Mouse (Mus musculus) hindbrain, postnatal 0 days (tissue): ENCODE results near the gene Nup210l. TPM values are rescaled to one million over a fixed set of nuclear protein-coding genes. Genes with fewer than 3 reads are reported as not detected.

Experiments
- ATAC-seq: fragments of 200-750 bp; cut with Nextera tagmentation; 2 replicates; pipeline ENCODE4 v1.8.0; 2017; ENCODE audit warnings: mild to moderate bottlenecking, moderate TSS enrichment, moderate library complexity
- DNase-seq: peaks from one replicate; pipeline ENCODE4 v3.0.0-alpha.2; 2015; ENCODE audit warnings: low spot score
- H3K27ac ChIP-seq: fragments of 300-500 bp; sonication (generic); 2 replicates; pipeline ENCODE4 v1.5.1; 2014; ENCODE audit warnings: mild to moderate bottlenecking
- H3K27me3 ChIP-seq: fragments of 300-500 bp; sonication (generic); 2 replicates; pipeline ENCODE4 v1.6.1; 2014; ENCODE audit warnings: low read length, mixed read lengths; ENCODE audit not compliant: insufficient read depth
- H3K36me3 ChIP-seq: fragments of 300-500 bp; sonication (generic); 2 replicates; pipeline ENCODE4 v1.6.1; 2014; ENCODE audit warnings: low read length, mixed read lengths; ENCODE audit not compliant: insufficient read depth
- H3K4me1 ChIP-seq: fragments of 300-500 bp; sonication (generic); 2 replicates; pipeline ENCODE4 v1.6.1; 2014; ENCODE audit warnings: antibody characterized with exemption, low read length, mixed read lengths; ENCODE audit not compliant: insufficient read depth
- H3K4me2 ChIP-seq: fragments of 300-500 bp; sonication (generic); 2 replicates; pipeline ENCODE4 v1.6.1; 2014; ENCODE audit warnings: low read depth, mild to moderate bottlenecking, low read length, moderate library complexity, mixed read lengths
- H3K4me3 ChIP-seq: fragments of 300-500 bp; sonication (generic); 2 replicates; pipeline ENCODE4 v1.5.1; 2014; ENCODE audit warnings: low read length
- H3K9ac ChIP-seq: fragments of 300-500 bp; sonication (generic); replicated peaks from 2 replicates; pipeline ENCODE4 v1.6.1; 2014; ENCODE audit warnings: mild to moderate bottlenecking, low read length, moderate library complexity, mixed read lengths
- H3K9me3 ChIP-seq: fragments of 300-500 bp; sonication (generic); 2 replicates; pipeline ENCODE4 v1.6.1; 2016; ENCODE audit warnings: low read length, mixed read lengths
- CTCF ChIP-seq: IDR thresholded peaks from 2 replicates; pipeline ENCODE4 v1.5.1; 2016; ENCODE audit warnings: antibody characterized with exemption, control low read depth, low read depth
- WGBS: fragments of 180-500 bp; shearing (Covaris S2); extraction: QIAGEN DNeasy Blood & Tissue Kit; methylation state at CpG from one replicate; pipeline ENCODE4 v1.1.7; 2014; 5-methylcytosine and 5-hydroxymethylcytosine counted together
- polyA plus RNA-seq: library from polyadenylated mRNA; unstranded; fragments of >200 nt; fragmentation: Nextera tagmentation; extraction: Ambion mirVana; gene quantifications from 2 replicates; pipeline ENCODE4 v1.2.1, GENCODE M21; 2015
- total RNA-seq: library from RNA; depleted of rRNA; stranded (reverse); fragments of >200 nt; gene quantifications from 2 replicates; pipeline ENCODE4 v1.2.3, GENCODE M21; 2014; rRNA removed

The Nup210l gene
- total RNA-seq (0.52 and 0.65 TPM in 2 replicates), polyA plus RNA-seq (0.11 TPM in 2 replicates)

DNA sequence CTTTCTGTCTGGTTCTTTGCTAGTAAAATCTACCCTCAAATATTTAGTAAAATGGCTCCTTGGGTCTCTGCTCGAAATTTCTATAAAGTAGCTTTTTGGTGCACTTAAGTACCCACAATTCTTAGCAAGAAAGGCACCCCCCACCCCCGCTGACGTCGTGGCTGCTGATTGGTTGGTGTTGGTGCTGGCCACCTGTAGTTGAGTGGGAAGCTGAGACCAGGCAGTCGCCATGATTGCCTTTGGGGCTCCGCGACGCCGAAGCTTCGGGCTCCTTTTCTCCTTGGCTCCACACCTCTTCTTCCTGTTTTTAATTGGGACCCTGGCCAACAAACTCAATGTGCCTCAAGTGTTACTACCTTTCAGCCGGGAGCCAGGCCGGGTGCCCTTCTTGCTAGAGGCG is at the start of gene Nup210l:
Nup210l (plus strand) TSS at position 195 of the 400 bp plus-strand sequence.
- Histone ChIP-seq H3K4me3 (no peak within 1 kb of the TSS), H3K27me3 (no peaks in the 10 kb centered on the region), H3K9me3 (no peaks in the 10 kb centered on the region), H3K9ac (no peak within 1 kb of the TSS), H3K36me3 (peaks cover 8% of the 10 kb centered on the region; the same call in 1 of the 2 replicates), H3K4me2 (no peak within 1 kb of the TSS), H3K4me1 (no peaks in the 10 kb centered on the region), H3K27ac (no peak within 1 kb of the TSS)
- TF ChIP-seq CTCF, result no peak
- DNase-seq (no peak), ATAC-seq (no peak)
- 87% methylated on average over 13 of the region's 13 CpGs for WGBS

DNA sequence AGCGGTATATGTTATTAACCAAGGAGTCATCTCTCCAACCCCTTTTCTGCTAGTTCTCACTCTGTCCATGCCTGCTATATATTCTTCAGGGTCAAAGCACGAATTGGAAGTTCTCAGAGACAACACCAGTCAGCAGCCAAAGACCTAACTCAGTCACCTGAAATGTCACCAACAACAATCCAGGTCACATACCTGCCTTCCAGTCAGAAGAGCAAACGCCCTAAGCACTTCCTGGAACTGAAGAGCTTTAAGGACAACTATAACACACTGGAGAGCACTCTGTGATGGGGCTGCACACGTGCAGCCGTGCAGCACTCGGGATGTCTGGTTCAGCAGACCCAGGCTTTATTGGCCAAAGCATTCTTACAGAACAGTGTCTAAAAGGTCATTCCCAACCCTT is 42.4 kb upstream of the Nup210l start:
- no peak for TF ChIP-seq CTCF
- Histone ChIP-seq H3K4me3 (no peak overlapping the region), H3K9ac (no peak overlapping the region), H3K4me1 (no peaks in the 10 kb centered on the region), H3K27ac (no peak overlapping the region), H3K36me3 (peaks cover 32% of the 10 kb centered on the region), H3K9me3 (no peaks in the 10 kb centered on the region), H3K27me3 (no peaks in the 10 kb centered on the region), H3K4me2 (no peak overlapping the region)
- ATAC-seq (no peak), DNase-seq (no peak)
- 90% methylated on average over 6 of the region's 6 CpGs for WGBS

DNA sequence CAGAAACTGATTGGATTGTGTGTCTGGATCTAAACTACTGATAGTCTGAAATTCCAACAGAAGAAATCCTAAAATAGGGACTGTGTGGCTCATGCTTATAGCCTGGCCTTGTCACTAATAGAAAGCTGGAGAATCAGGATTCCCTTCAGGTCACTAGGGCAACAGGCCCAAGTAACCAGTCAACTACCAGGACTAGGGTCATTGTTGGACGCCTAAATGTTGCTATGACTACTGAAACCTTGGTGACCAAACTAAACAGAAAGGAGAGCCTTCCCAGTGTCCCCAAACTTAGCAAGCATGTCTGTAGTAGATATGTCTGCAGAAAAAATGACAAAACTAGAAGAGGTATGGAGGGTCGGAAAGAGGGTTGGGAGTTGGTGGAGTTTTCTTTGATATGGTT is 41.4 kb upstream of the Nup210l start:
- Histone ChIP-seq H3K9ac (no peak overlapping the region), H3K4me2 (no peak overlapping the region), H3K27me3 (no peaks in the 10 kb centered on the region), H3K4me1 (no peaks in the 10 kb centered on the region), H3K27ac (no peak overlapping the region), H3K36me3 (peaks cover 22% of the 10 kb centered on the region), H3K9me3 (no peaks in the 10 kb centered on the region), H3K4me3 (no peak overlapping the region)
- DNase-seq (peak; percentile 22), ATAC-seq (no peak)
- WGBS, result 47% methylated on average over 2 of the region's 2 CpGs
- TF ChIP-seq CTCF, result no peak

DNA sequence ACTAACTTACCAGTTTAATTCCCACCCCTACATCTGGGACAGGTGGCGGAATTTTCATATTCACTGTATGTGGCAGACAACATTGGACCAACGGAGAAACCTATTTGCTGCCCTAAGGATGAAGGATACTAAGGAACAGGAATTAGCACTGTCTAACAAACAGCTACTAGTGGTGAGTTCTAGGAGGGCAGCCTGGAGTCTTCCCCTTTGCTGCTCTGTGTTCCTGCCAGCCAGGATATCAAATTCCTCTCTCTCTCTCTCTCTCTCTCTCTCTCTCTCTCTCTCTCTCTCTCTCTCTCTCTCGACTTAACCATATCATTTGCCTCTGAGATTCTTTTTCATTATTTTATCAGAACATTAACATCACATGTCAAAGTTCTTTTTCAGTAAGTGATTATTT is 39.5 kb upstream of the Nup210l start:
- Histone ChIP-seq H3K4me3 (no peak overlapping the region), H3K9me3 (no peaks in the 10 kb centered on the region), H3K27ac (no peak overlapping the region), H3K27me3 (no peaks in the 10 kb centered on the region), H3K9ac (no peak overlapping the region), H3K4me2 (no peak overlapping the region), H3K4me1 (no peaks in the 10 kb centered on the region), H3K36me3 (peaks cover 21% of the 10 kb centered on the region)
- no peak for DNase-seq
- TF ChIP-seq CTCF, result no peak
- peak; percentile 35; the same call in 1 of the 2 replicates for ATAC-seq
- 82% methylated on average over 3 of the region's 3 CpGs for WGBS

DNA sequence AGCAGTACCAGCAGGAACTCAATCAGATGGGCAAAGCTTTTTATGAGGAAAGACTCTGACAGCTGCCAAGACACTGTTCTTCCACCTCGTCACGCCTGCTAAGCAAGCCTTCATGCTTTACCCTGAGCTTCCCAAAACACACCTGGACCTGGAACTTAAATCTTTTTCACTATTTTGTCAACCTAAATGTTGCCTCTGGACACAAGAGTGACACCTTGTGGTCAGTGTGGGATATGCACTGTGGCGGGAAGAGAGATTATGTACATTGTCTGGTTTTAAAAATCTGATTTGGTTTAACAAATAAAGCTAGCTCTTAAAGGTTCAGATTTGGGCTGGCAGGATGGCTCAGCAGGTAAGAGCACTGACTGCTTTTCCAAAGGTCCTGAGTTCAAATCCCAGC is 38.4 kb upstream of the Nup210l start:
- no peak overlapping the region; the same call in 1 of the 2 replicates for H3K27ac ChIP-seq
- 62% methylated on average over 3 of the region's 3 CpGs for WGBS

DNA sequence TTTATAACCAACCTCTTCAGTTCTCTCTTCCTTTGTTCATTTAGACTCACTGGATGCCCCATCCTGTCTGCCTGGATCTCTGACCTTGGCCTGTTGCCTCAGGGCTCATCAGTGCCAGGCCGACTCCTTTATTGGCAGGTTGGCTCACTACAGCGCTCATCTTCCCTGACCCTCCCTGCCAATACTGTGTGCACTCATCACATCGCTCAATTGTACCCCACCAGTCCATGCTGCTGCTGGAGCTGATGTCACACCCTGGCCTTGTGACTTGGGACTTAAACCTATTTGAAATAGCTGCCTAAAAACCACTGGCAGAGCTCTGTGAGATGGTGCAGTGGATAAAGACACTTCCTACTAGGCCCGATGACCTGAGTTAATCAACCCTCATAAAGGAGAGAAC is 36.1 kb upstream of the Nup210l start:
- no peaks in the 10 kb centered on the region for H3K9me3 ChIP-seq
- 81% methylated on average over 4 of the region's 4 CpGs for WGBS
- peaks cover 8% of the 10 kb centered on the region; the same call in 1 of the 2 replicates for H3K36me3 ChIP-seq
- ATAC-seq, result no peak
- TF ChIP-seq CTCF, result no peak
- H3K27me3 ChIP-seq, result no peaks in the 10 kb centered on the region
- no peak overlapping the region for H3K4me3 ChIP-seq
- no peak overlapping the region for H3K9ac ChIP-seq
- no peaks in the 10 kb centered on the region for H3K4me1 ChIP-seq
- no peak overlapping the region for H3K27ac ChIP-seq
- DNase-seq, result no peak
- no peak overlapping the region for H3K4me2 ChIP-seq

More for the DNA sequence above, 38.4 kb upstream of the Nup210l start:
- no peak overlapping the region for H3K9ac ChIP-seq
- H3K27me3 ChIP-seq, result no peaks in the 10 kb centered on the region
- TF ChIP-seq CTCF, result peak; percentile 80
- no peak for ATAC-seq
- peaks cover 20% of the 10 kb centered on the region for H3K36me3 ChIP-seq
- no peak overlapping the region for H3K4me2 ChIP-seq
- no peaks in the 10 kb centered on the region for H3K9me3 ChIP-seq
- DNase-seq, result peak; percentile 42
- H3K4me3 ChIP-seq, result no peak overlapping the region
- no peaks in the 10 kb centered on the region for H3K4me1 ChIP-seq

DNA sequence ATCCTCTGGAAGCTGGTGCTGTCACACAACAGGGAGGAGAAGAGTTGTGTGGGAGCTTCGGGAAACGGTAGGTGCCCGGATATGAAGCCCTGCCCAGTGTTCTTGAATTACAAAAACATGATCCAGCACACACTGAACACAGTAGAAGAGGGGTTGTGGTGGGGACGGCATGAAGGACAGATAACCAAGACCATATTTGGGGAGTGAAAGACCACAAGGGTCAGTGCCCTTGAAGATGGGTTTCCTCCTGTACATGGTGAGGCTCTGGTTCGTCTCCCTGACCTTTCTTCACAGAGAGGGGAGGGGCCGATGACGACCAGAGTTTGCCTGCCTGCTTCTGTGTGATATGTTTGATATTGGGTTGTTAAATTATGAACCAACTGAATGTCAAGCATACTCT is 34.2 kb upstream of the Nup210l start:
- no peak for ATAC-seq
- no peak overlapping the region for H3K4me3 ChIP-seq

More for the DNA sequence above, 34.2 kb upstream of the Nup210l start:
- Histone ChIP-seq H3K27me3 (no peaks in the 10 kb centered on the region), H3K4me1 (no peaks in the 10 kb centered on the region), H3K4me2 (no peak overlapping the region), H3K9ac (no peak overlapping the region), H3K9me3 (no peaks in the 10 kb centered on the region), H3K36me3 (no peaks in the 10 kb centered on the region), H3K27ac (no peak overlapping the region)
- no peak for DNase-seq
- TF ChIP-seq CTCF, result no peak
- 79% methylated on average over 7 of the region's 7 CpGs for WGBS
